Mouse (Mus musculus): ENCODE results near the gene Hoxb1.

DNA sequence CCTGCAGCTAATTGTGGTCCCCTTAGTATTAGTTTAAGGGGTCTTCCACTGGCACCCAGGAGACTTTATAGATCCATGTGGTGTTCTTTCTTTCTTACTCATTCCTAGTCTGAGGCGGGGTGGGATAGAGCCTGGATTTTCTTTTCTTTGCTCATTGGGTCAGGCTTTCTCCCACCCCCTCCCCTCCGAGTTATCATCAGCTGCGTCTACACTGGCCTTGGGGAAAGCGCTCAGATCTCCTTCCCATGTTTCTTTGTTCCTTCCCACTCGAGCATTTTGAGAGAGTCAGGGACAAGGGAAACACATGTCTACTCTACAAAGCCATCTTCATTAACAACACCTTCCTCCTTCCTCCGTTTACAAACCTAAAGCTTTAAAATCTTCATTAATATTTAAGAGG lies 28.5 kb upstream of the Hoxb1 start:
- TF ChIP-seq POLR2A (IDR thresholded peaks at IDR 0.05; ENCODE audit: control insufficient read depth, extremely low read depth, insufficient read depth, low read length, poor library complexity) (no peak), CTCF (IDR thresholded peaks at IDR 0.05; ENCODE audit: borderline replicate concordance, control insufficient read depth, extremely low read depth, insufficient read depth, low read length, poor library complexity) (no peak)
